In the genomic region with DNA sequence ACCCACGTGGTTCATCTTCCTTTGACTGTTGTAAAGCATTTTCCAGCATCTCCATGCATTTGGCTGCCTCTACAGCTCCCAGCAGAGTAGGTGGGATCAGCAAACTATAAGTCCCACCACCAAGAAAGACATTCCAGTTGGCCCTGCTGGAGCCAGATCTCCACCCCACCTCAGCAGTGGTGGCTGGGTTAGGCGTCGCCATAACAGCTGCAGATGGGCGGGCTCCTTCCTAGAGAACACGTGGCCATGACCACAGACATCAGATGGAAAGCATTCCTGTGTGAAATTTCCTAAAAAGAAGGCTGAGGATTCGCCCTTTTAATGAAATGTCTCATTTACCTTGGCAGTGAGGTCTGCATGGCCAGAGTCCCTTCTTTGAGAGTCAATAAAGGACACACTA, we compare ENCODE assay signal across 23 mouse cellular contexts.
A peak's percentile ranks its signal among the peaks of the same experiment; 100 is the strongest.
DNase-seq lines count a peak whose midpoint lies in the region; ATAC-seq lines count a peak whose summit lies in the region.
"Had no signal": no experiment of that assay in that cellular context is flagged by ENCODE, and none has a peak within 500 bp of the region (broad histone marks: within the 10 kb centered on the region; RNA-seq: fewer than 3 reads in every experiment).

No protein-coding gene starts in this region.

- H3K4me3 ChIP-seq in liver, embryonic 13.5 days (replicated peaks), result no peak overlapping the region
- H3K4me3 ChIP-seq in liver, embryonic 16.5 days (ENCODE audit: low read depth, low read length), result no peak overlapping the region
- H3K4me3 ChIP-seq: forebrain, embryonic 15.5 days; hindbrain, embryonic 10.5 days; hindbrain, embryonic 13.5 days had no signal

- no peak overlapping the region for H3K4me2 ChIP-seq in liver, embryonic 13.5 days
- H3K4me2 ChIP-seq in liver, embryonic 16.5 days (ENCODE audit: low read depth, low read length), result no peak overlapping the region
- H3K4me2 ChIP-seq: forebrain, embryonic 15.5 days; heart, embryonic 11.5 days; hindbrain, embryonic 13.5 days had no signal

- no peak overlapping the region for H3K27ac ChIP-seq in liver, embryonic 13.5 days
- no peak overlapping the region for H3K27ac ChIP-seq in liver, embryonic 16.5 days (ENCODE audit: low read length)
- H3K27ac ChIP-seq: forebrain, embryonic 15.5 days; hindbrain, embryonic 10.5 days; hindbrain, embryonic 13.5 days had no signal

- H3K4me1 ChIP-seq in liver, embryonic 13.5 days (replicated peaks), result peaks cover 39% of the 10 kb centered on the region
- H3K4me1 ChIP-seq in liver, embryonic 16.5 days (ENCODE audit: control insufficient read depth, low read depth, low read length), result peaks cover 23% of the 10 kb centered on the region
- H3K4me1 ChIP-seq: forebrain, embryonic 15.5 days; hindbrain, embryonic 10.5 days; hindbrain, embryonic 13.5 days had no signal

- ATAC-seq in liver, embryonic 13.5 days (ENCODE audit: low read depth), result peak; percentile 73; the same call in 1 of the 2 replicates
- ATAC-seq in liver, embryonic 16.5 days (ENCODE audit: low read depth), result peak; percentile 66
- ATAC-seq in megakaryocyte progenitor cell, adult 5-6 weeks (replicated peaks; ENCODE audit: poor library complexity), result no peak
- ATAC-seq: CD4-positive, CD25-positive, alpha-beta regulatory T cell, adult 4 months; forebrain, embryonic 15.5 days; hindbrain, embryonic 16.5 days had no signal

- DNase-seq in heart, adult 11 months, result peak; percentile 57
- DNase-seq in heart, postnatal 25 days (ENCODE audit: low spot score), result no peak
- DNase-seq in 3134 (ENCODE audit: extremely low read depth, insufficient read length, low spot score), result peak; percentile 7
- no peak for DNase-seq in liver, embryonic 13.5 days
- DNase-seq in testis, postnatal 14 days (ENCODE audit: low spot score), result no peak
- no peak for DNase-seq in gastrocnemius, postnatal 4 days (ENCODE audit: low spot score in 2 of 2)
- DNase-seq: adrenal gland, adult 2 months; adrenal gland, postnatal 25 days; B cell, adult 2 months; cerebellum, adult 11-12 months; cerebellum, adult 8-10 months; cerebellum, postnatal 10 days; cerebellum, postnatal 36 days; gastrocnemius, postnatal 25 days; heart, postnatal 36 days had no signal

- H3K9ac ChIP-seq in liver, embryonic 13.5 days, result no peak overlapping the region
- no peak overlapping the region for H3K9ac ChIP-seq in liver, embryonic 16.5 days (ENCODE audit: low read depth, low read length)
- H3K9ac ChIP-seq: forebrain, embryonic 15.5 days; hindbrain, embryonic 13.5 days had no signal

- H3K27me3 ChIP-seq in liver, embryonic 13.5 days, result no peaks in the 10 kb centered on the region
- H3K27me3 ChIP-seq in liver, embryonic 16.5 days (ENCODE audit: control insufficient read depth, insufficient read depth, low read depth, low read length), result no peaks in the 10 kb centered on the region
- H3K27me3 ChIP-seq: forebrain, embryonic 15.5 days; hindbrain, embryonic 13.5 days had no signal

- WGBS in liver, embryonic 13.5 days (ENCODE audit: insufficient replicate concordance), result 57% methylated on average over 6 of the region's 6 CpGs
- WGBS in liver, embryonic 16.5 days (ENCODE audit: insufficient replicate concordance), result 61% methylated on average over 6 of the region's 6 CpGs

- intact Hi-C loops in heart, postnatal 25 days (cut with DNase I), result no loop called here

- H3K9me3 ChIP-seq in liver, embryonic 13.5 days (replicated peaks), result no peaks in the 10 kb centered on the region
- H3K9me3 ChIP-seq in liver, embryonic 16.5 days (replicated peaks; ENCODE audit: control insufficient read depth, low read length), result no peaks in the 10 kb centered on the region
- H3K9me3 ChIP-seq: forebrain, embryonic 15.5 days; hindbrain, embryonic 10.5 days; hindbrain, embryonic 13.5 days had no signal

- no peaks in the 10 kb centered on the region for H3K36me3 ChIP-seq in liver, embryonic 13.5 days
- H3K36me3 ChIP-seq in liver, embryonic 16.5 days (ENCODE audit: control insufficient read depth, insufficient read depth), result no peaks in the 10 kb centered on the region
- H3K36me3 ChIP-seq: forebrain, embryonic 15.5 days; hindbrain, embryonic 10.5 days; hindbrain, embryonic 13.5 days had no signal

Comparison
In these comparisons a context has a peak if more than half of its experiments do, and no peak if none do; other contexts are left out.
1. DNase-seq: peak in heart, adult 11 months (single experiment) and 3134 (single experiment); none in heart, postnatal 25 days (single experiment), liver, embryonic 13.5 days (single experiment), testis, postnatal 14 days (single experiment) and gastrocnemius, postnatal 4 days (0 of 2).